Mouse (Mus musculus) G1E (cell line): ENCODE measurements around the gene Ddx49.

ENCODE experiments used
- CTCF ChIP-seq: IDR thresholded peaks from 2 replicates; pipeline ENCODE4 v1.5.1; 2012; ENCODE audit warnings: low read depth, low read length, inconsistent platforms, mixed read lengths
- GATA1 ChIP-seq: IDR thresholded peaks from 2 replicates; pipeline ENCODE4 v1.6.1; 2012; ENCODE audit warnings: borderline replicate concordance, low read length, inconsistent platforms, mixed read lengths
- POLR2AphosphoS5 ChIP-seq: IDR thresholded peaks from 2 replicates; pipeline ENCODE4 v1.6.1; 2012; ENCODE audit warnings: low read depth, low read length, inconsistent platforms; ENCODE audit not compliant: insufficient replicate concordance

DNA sequence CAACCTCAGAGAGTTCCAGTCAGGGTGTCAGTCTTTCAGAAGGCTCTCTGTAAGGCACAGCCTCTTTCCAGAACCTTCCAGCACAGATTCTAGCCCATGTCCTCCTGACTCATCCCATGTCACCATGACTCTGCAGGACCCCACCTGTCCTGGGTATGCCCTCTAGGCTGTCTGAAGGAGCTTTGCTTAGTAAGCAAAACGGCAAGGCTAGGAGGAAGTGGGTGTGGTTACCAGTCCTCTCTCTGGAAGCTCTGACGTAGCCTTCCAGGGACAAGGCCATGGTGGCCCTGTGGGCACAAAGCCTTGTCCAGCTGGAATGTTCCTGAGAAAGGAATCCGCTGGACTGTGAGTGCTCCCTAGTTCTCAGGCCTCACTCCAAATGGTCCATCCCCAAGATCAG lies 29.3 kb downstream of the Ddx49 start:
- TF ChIP-seq CTCF (no peak), GATA1 (no peak), POLR2AphosphoS5 (no peak)
